Mouse (Mus musculus): ENCODE measurements around the gene Itpr1. TPM values are rescaled to one million over a fixed set of nuclear protein-coding genes. Genes with fewer than 3 reads are reported as not detected.

The Itpr1 gene
- total RNA-seq, 2 experiments from 2014 or later = 17.0 to 18.8 TPM

DNA sequence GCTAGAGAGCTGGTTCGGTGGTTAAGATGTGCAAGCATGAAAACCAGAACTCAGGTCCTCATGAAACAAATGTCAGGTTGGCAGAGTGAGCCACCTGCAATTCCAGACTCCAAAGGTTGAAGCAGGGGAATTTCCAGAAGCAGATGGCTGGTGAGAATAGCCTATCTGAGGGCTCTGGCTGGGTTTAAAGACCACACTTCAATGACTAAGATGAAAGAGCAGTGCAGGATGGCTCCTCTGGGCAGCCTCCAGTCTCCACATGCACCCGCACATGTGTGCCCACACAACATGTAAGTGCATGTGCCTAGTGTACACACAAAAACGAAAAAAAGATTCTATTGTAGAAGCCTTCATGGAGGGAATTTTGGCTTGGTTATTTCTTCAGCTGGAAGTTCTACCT, 375.5 kb downstream of the Itpr1 start:
- DNase-seq = no peak
- intact Hi-C loops (cut with DNase I; ENCODE audit: low total_unique reads) = no loop called here

- intact Hi-C loops (cut with DNase I; ENCODE audit: low total_unique reads) = loop anchor here (10.0 kb wide), 1 partner anchor 53 kb away; no protein-coding TSS in a partner anchor
- DNase-seq = no peak
These were observed 379.3 kb downstream of the Itpr1 start for GRCm38 (mm10) chr6:108592227-108592626.

- intact Hi-C loops (cut with DNase I; ENCODE audit: low total_unique reads) = loop anchor here (10.0 kb wide), 1 partner anchor 52 kb away; no protein-coding TSS in a partner anchor
- no peak for DNase-seq
These were observed 379.7 kb downstream of the Itpr1 start for GRCm38 (mm10) chr6:108592636-108593035.

- intact Hi-C loops (cut with DNase I; ENCODE audit: low total_unique reads) = loop anchor here (10.0 kb wide), 1 partner anchor 50 kb away; no protein-coding TSS in a partner anchor
- no peak for DNase-seq
These were observed 381.4 kb downstream of the Itpr1 start for GRCm38 (mm10) chr6:108594171-108594841.

- intact Hi-C loops (cut with DNase I; ENCODE audit: low total_unique reads) = loop anchor here (10.0 kb wide), 1 partner anchor 46 kb away; no protein-coding TSS in a partner anchor
- DNase-seq = no peak
These were observed 385.8 kb downstream of the Itpr1 start for GRCm38 (mm10) chr6:108598691-108599090.

GRCm38 (mm10) chr6:108599317-108599716, 386.4 kb downstream of the Itpr1 start:
- intact Hi-C loops (cut with DNase I; ENCODE audit: low total_unique reads) = loop anchor here (10.0 kb wide), 1 partner anchor 45 kb away; no protein-coding TSS in a partner anchor
- no peak for DNase-seq

Small RNAs within 50 kb of the gene (microRNA-seq; reads per million reads assigned to microRNA genes)
- gene Mir7661 = 0 reads per million in 2 experiments

Other genes with a start within 250 kb of the Itpr1 start
- gene Setmar, start 148.1 kb upstream of the Itpr1 start, total RNA-seq (2021) = 1 to 10 TPM; 3.7 to 4.0 TPM
- gene Sumf1, start 27.5 kb upstream of the Itpr1 start, total RNA-seq (2021) = 1 to 10 TPM; 9.5 TPM

All from gastrocnemius, postnatal 14 days (tissue).